Mouse (Mus musculus): ENCODE data around the gene Srgap3. TPM values are rescaled to one million over a fixed set of nuclear protein-coding genes. Genes with fewer than 3 reads are reported as not detected.

The Srgap3 gene
- polyA plus RNA-seq, 1 experiment from 2014 or later: 53.5 TPM

DNA sequence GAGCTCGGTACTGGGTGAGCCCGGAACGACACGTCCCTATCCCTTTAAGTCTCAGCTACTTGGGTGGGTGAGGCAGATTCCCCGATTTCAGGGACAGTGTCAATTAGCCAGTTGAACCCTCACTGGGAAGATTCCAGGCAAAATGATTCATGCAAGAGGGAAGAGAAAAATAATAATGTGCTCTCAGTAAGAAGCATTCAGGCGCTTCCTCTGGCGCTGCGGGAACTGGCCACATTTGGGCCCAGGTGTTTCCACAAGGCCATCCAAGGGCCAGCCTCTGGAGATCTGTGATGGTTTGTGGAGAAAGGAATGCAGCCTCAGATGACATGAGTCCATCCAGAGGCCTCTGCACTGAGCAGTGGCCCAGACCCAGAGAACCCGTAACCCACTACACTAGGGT lies 100.2 kb downstream of the Srgap3 start:
- WGBS: 95% methylated on average over 9 of the region's 9 CpGs
- ATAC-seq: no peak
- peaks cover 12% of the 10 kb centered on the region for H3K36me3 ChIP-seq
- no peak overlapping the region for H3K27ac ChIP-seq
- no peaks in the 10 kb centered on the region for H3K27me3 ChIP-seq
- no peak overlapping the region for H3K9ac ChIP-seq (replicated peaks)
- no peak overlapping the region for H3K4me3 ChIP-seq (replicated peaks)
- H3K4me1 ChIP-seq (replicated peaks): peaks cover 73% of the 10 kb centered on the region
- no peaks in the 10 kb centered on the region for H3K9me3 ChIP-seq
- no peak overlapping the region for H3K4me2 ChIP-seq (replicated peaks)

DNA sequence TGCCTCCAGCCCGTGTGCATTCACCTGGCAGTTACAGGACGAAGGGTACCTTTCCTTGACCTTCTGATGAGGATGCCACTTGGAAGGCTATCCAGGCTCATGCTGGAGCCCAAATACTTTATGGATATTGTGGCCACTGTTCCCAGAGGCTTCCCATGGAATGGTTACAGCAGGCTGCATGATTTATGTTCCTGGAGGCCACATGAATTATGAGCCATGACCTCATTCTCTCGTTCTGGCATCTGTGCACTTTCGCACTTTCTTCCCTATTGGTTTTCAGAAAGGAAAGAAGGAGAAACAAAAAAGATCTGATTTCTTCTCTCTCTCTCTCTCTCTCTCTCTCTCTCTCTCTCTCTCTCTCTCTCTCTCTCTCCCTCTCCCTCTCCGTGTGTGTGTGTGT lies 104.6 kb downstream of the Srgap3 start:
- no peak overlapping the region for H3K4me2 ChIP-seq (replicated peaks)
- H3K9me3 ChIP-seq: no peaks in the 10 kb centered on the region
- ATAC-seq: no peak
- 76% methylated on average over 5 of the region's 5 CpGs for WGBS
- H3K4me1 ChIP-seq (replicated peaks): peaks cover 74% of the 10 kb centered on the region
- no peak overlapping the region for H3K4me3 ChIP-seq (replicated peaks)
- peak overlapping the region; percentile 71 for H3K27ac ChIP-seq
- H3K9ac ChIP-seq (replicated peaks): no peak overlapping the region
- no peaks in the 10 kb centered on the region for H3K27me3 ChIP-seq
- H3K36me3 ChIP-seq: peaks cover 12% of the 10 kb centered on the region; the same call in 1 of the 2 replicates

- H3K27ac ChIP-seq: peak overlapping the region; percentile 89
- H3K4me1 ChIP-seq (replicated peaks): peaks cover 86% of the 10 kb centered on the region
- WGBS: 25% methylated on average over 5 of the region's 5 CpGs
- no peak overlapping the region; the same call in 1 of the 2 replicates for H3K9ac ChIP-seq (replicated peaks)
- peaks cover 12% of the 10 kb centered on the region; the same call in 1 of the 2 replicates for H3K36me3 ChIP-seq
- ATAC-seq: 0 out of 2 replicates have a peak, but pooled peaks have one; percentile 9
- H3K9me3 ChIP-seq: no peaks in the 10 kb centered on the region
- no peak overlapping the region for H3K4me3 ChIP-seq (replicated peaks)
- H3K27me3 ChIP-seq: no peaks in the 10 kb centered on the region
- no peak overlapping the region for H3K4me2 ChIP-seq (replicated peaks)
These were observed 106.7 kb downstream of the Srgap3 start for GRCm38 (mm10) chr6:112840400-112840799.

GRCm38 (mm10) chr6:112839391-112839790 lies 107.7 kb downstream of the Srgap3 start:
- Histone ChIP-seq H3K27ac (peak overlapping the region; percentile 89), H3K9me3 (no peaks in the 10 kb centered on the region), H3K4me2 (replicated peaks) (peak overlapping the region; percentile 29), H3K36me3 (0 out of 2 replicates have a peak, but pooled peaks cover 3% of the 10 kb centered on the region), H3K4me3 (replicated peaks) (no peak overlapping the region), H3K27me3 (no peaks in the 10 kb centered on the region), H3K4me1 (replicated peaks) (peaks cover 83% of the 10 kb centered on the region), H3K9ac (replicated peaks) (peak overlapping the region; percentile 51)
- 46% methylated on average over 3 of the region's 3 CpGs for WGBS
- ATAC-seq: 0 out of 2 replicates have a peak, but pooled peaks have one; percentile 7

- Histone ChIP-seq H3K27me3 (no peaks in the 10 kb centered on the region), H3K4me1 (replicated peaks) (peaks cover 88% of the 10 kb centered on the region), H3K4me3 (replicated peaks) (no peak overlapping the region), H3K4me2 (replicated peaks) (peak overlapping the region; percentile 29), H3K9me3 (no peaks in the 10 kb centered on the region), H3K9ac (replicated peaks) (peak overlapping the region; percentile 51), H3K27ac (peak overlapping the region; percentile 89), H3K36me3 (0 out of 2 replicates have a peak, but pooled peaks cover 3% of the 10 kb centered on the region)
- peak; percentile 93 for ATAC-seq
- 6% methylated on average over 2 of the region's 2 CpGs for WGBS
These were observed 108.2 kb downstream of the Srgap3 start for GRCm38 (mm10) chr6:112838879-112839278.

GRCm38 (mm10) chr6:112836712-112837111 lies 110.4 kb downstream of the Srgap3 start:
- Histone ChIP-seq H3K27me3 (no peaks in the 10 kb centered on the region), H3K4me3 (replicated peaks) (no peak overlapping the region), H3K4me2 (replicated peaks) (no peak overlapping the region), H3K27ac (peak overlapping the region; percentile 11; the same call in 1 of the 2 replicates), H3K9me3 (no peaks in the 10 kb centered on the region), H3K36me3 (0 out of 2 replicates have a peak, but pooled peaks cover 3% of the 10 kb centered on the region), H3K9ac (replicated peaks) (no peak overlapping the region), H3K4me1 (replicated peaks) (peaks cover 87% of the 10 kb centered on the region)
- 87% methylated on average over 4 of the region's 4 CpGs for WGBS
- no peak for ATAC-seq

- no peak for ATAC-seq
These were observed 111.7 kb downstream of the Srgap3 start for GRCm38 (mm10) chr6:112835413-112835812.

GRCm38 (mm10) chr6:112834430-112834829 lies 112.6 kb downstream of the Srgap3 start:
- no peak overlapping the region for H3K4me3 ChIP-seq (replicated peaks)
- H3K4me1 ChIP-seq (replicated peaks): peaks cover 79% of the 10 kb centered on the region
- WGBS: 66% methylated on average over 5 of the region's 5 CpGs
- H3K36me3 ChIP-seq: peaks cover 3% of the 10 kb centered on the region
- H3K27ac ChIP-seq: peak overlapping the region; percentile 82
- 0 out of 2 replicates have a peak, but pooled peaks have one; percentile 1 for ATAC-seq
- 0 out of 2 replicates have a peak overlapping the region, but pooled peaks have one; percentile 37 for H3K9ac ChIP-seq (replicated peaks)
- H3K4me2 ChIP-seq (replicated peaks): peak overlapping the region; percentile 22; the same call in 1 of the 2 replicates
- no peaks in the 10 kb centered on the region for H3K27me3 ChIP-seq
- no peaks in the 10 kb centered on the region for H3K9me3 ChIP-seq

More at GRCm38 (mm10) chr6:112835413-112835812, 111.7 kb downstream of the Srgap3 start:
- Histone ChIP-seq H3K4me1 (replicated peaks) (peaks cover 79% of the 10 kb centered on the region), H3K9me3 (no peaks in the 10 kb centered on the region), H3K36me3 (0 out of 2 replicates have a peak, but pooled peaks cover 3% of the 10 kb centered on the region), H3K9ac (replicated peaks) (no peak overlapping the region), H3K27me3 (no peaks in the 10 kb centered on the region), H3K4me2 (replicated peaks) (no peak overlapping the region), H3K4me3 (replicated peaks) (no peak overlapping the region), H3K27ac (peak overlapping the region; percentile 47; the same call in 1 of the 2 replicates)
- WGBS: 78% methylated on average over 4 of the region's 4 CpGs

GRCm38 (mm10) chr6:112833763-112834162 lies 113.3 kb downstream of the Srgap3 start:
- Histone ChIP-seq H3K4me2 (replicated peaks) (peak overlapping the region; percentile 22), H3K36me3 (peaks cover 10% of the 10 kb centered on the region), H3K27me3 (no peaks in the 10 kb centered on the region), H3K4me1 (replicated peaks) (peaks cover 79% of the 10 kb centered on the region), H3K9me3 (no peaks in the 10 kb centered on the region), H3K4me3 (replicated peaks) (no peak overlapping the region), H3K9ac (replicated peaks) (peak overlapping the region; percentile 37), H3K27ac (peak overlapping the region; percentile 82)
- peak; percentile 12 for ATAC-seq
- WGBS: 30% methylated on average over 6 of the region's 6 CpGs

GRCm38 (mm10) chr6:112829196-112829595 lies 117.9 kb downstream of the Srgap3 start:
- Histone ChIP-seq H3K9me3 (no peaks in the 10 kb centered on the region), H3K4me1 (replicated peaks) (peaks cover 53% of the 10 kb centered on the region), H3K4me2 (replicated peaks) (no peak overlapping the region), H3K27me3 (no peaks in the 10 kb centered on the region), H3K36me3 (peaks cover 34% of the 10 kb centered on the region), H3K27ac (peak overlapping the region; percentile 57), H3K4me3 (replicated peaks) (no peak overlapping the region), H3K9ac (replicated peaks) (no peak overlapping the region)
- WGBS: 65% methylated on average over 12 of the region's 12 CpGs
- no peak for ATAC-seq

- Histone ChIP-seq H3K36me3 (peaks cover 34% of the 10 kb centered on the region), H3K27ac (peak overlapping the region; percentile 57), H3K9ac (replicated peaks) (no peak overlapping the region), H3K4me3 (replicated peaks) (no peak overlapping the region), H3K4me2 (replicated peaks) (no peak overlapping the region), H3K9me3 (no peaks in the 10 kb centered on the region), H3K4me1 (replicated peaks) (peaks cover 47% of the 10 kb centered on the region), H3K27me3 (no peaks in the 10 kb centered on the region)
- peak; percentile 80 for ATAC-seq
- 53% methylated on average over 5 of the region's 5 CpGs for WGBS
These were observed 118.6 kb downstream of the Srgap3 start for GRCm38 (mm10) chr6:112828420-112828819.

- Histone ChIP-seq H3K9ac (replicated peaks) (no peak overlapping the region), H3K9me3 (no peaks in the 10 kb centered on the region), H3K27ac (peak overlapping the region; percentile 5; the same call in 1 of the 2 replicates), H3K4me2 (replicated peaks) (no peak overlapping the region), H3K4me1 (replicated peaks) (peaks cover 63% of the 10 kb centered on the region), H3K36me3 (peaks cover 34% of the 10 kb centered on the region), H3K4me3 (replicated peaks) (no peak overlapping the region), H3K27me3 (no peaks in the 10 kb centered on the region)
- 95% methylated on average over 6 of the region's 6 CpGs for WGBS
- ATAC-seq: no peak
These were observed 121.4 kb downstream of the Srgap3 start for GRCm38 (mm10) chr6:112825657-112826056.
